Mouse (Mus musculus) adrenal gland, postnatal 36 days (tissue): ENCODE results near the gene Trak1. TPM values are rescaled to one million over a fixed set of nuclear protein-coding genes. Genes with fewer than 3 reads are reported as not detected.
"Not testable (repeated sequence)": the region's sequence is repeated elsewhere in the genome, so short reads cannot be mapped to it uniquely, and the experiment has no call there.

ENCODE experiments used
- DNase-seq, 2 experiments: peaks; one replicate each; pipeline ENCODE4 v3.0.0; 2021; ENCODE audit warnings: mixed read lengths in 1 of 2
- total RNA-seq, 2 experiments: library from RNA; stranded (reverse); gene quantifications; 2 replicates each; pipeline ENCODE4 v1.2.3; 2021

Gene Trak1
- total RNA-seq, 2 experiments from 2014 or later: 68.0 to 75.3 TPM

DNA sequence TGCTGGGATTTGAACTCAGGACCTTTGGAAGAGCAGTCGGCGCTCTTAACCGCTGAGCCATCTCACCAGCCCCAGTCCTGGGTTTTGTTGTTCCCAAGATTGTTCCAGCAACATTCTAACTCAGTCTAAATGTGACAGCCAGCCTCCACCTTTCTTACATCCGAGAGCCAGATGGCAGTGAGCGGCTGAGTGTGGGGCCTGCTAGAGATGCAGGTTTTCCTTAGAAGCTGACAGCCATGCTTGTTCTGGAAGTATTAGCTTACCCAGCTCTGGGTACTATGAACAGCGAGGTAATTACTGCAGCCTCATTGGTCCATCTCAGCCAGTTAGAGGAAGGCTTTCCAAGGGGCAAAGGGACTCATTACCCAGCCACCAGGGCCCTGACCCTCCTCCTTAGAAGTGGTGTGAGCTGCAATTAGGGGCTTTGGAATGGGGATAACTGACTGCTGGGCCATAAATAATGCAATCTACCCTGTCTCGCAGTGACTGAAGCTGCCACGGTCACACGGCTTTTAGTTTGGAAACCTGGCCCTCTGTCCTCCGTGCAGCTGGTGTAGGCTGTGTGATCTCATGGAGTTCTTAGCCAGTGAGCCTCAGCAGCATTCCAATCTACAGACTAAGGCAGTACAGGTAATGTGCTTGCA, 22.1 kb downstream of the Trak1 start:
- DNase-seq: no peak

DNA sequence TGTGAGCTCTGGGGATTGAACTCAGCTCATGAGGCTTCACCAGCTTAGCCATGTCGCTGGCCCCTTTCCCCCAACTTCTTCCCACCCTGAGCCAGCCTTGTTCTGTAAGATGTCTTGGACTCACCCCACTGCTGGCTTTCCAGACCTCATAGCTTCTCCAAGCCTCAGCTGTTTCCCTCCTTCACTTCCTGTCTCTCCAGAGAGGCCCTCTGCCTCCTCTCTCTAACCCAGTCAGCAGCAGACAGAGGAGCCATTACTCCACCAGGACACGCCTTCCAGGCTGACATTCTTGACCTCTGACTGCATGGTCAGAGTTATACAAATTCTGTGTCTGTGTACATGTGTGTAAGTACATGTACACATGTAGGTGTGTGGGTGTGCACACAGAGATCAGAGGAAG, 23.1 kb downstream of the Trak1 start:
- no peak for DNase-seq

DNA sequence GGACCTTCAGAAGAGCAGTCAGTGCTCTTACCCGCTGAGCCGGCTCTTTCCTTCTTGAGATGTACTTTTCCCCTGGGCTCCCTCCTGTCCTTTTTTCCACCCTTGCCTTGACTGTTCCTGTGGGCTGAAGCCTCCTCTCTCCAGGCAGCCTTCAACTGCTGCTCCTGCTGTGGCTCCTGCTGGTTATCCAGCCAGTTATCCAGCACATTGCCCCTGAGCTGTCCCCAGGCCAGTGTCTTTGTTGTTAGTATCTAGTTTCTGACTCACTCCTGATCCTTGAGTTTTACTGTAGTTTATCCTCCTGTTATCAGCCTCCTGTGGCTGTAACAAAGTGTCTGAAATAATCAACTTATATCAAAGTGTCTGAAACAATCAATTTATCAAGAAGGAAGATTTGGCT, 23.8 kb downstream of the Trak1 start:
- DNase-seq: peak in 1 of 2 experiments; percentile 41

DNA sequence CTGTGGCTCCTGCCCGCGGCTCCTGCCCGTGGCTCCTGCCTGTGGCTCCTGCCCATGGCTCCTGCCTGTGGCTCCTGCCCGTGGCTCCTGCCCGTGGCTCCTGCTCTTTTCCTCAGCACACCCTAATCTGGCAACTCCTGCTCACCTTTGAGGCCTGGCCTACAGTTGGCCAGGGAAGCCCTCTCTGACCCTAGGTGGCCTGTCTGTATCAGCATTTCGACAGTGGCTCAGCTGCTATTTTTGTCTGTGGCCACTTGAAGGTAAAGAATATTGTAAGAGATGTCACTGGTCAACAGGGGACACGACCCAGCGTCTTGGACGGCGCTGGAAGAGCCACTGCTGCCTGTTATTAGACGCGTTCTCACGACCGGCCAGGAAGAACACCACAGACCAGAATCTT, 24.7 kb downstream of the Trak1 start:
- DNase-seq: no peak

DNA sequence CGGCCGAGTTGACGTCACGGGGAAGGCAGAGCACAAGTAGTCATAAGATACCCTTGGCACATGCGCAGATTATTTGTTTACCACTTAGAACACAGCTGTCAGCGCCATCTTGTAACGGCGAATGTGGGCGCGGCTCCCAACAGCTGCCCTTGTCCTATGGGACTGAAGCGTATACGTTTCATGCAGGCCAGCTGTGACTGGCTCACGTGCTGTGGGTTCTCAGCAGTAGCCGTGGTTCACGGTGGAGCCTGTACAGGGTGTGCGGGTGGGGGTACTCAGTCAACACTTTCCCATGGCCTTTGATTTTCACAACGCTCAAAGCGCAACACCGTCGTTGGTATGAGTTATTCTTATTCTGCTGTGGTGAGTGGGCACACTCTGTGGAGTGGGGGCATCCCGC, 31.0 kb downstream of the Trak1 start:
- DNase-seq: not testable (repeated sequence)

DNA sequence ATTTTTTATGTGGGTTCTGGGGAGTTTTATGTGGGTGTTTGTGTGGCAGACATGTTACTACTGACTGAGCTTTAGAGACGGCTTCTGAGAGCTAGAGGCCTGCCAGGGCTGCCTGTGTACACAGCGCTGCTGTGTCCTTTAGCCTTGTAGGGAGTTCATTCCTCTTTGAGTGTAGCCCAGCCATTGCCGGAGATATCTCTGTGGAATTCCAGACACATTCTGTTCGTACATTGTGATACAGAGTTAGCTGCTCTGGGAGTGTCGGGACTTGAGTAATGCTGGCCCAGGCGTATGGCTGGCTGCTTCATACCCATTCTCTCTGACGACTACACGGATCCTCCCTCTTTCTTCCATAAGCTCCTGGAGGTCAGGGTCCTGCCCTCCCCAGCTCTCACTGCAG, 31.9 kb downstream of the Trak1 start:
- DNase-seq: no peak

DNA sequence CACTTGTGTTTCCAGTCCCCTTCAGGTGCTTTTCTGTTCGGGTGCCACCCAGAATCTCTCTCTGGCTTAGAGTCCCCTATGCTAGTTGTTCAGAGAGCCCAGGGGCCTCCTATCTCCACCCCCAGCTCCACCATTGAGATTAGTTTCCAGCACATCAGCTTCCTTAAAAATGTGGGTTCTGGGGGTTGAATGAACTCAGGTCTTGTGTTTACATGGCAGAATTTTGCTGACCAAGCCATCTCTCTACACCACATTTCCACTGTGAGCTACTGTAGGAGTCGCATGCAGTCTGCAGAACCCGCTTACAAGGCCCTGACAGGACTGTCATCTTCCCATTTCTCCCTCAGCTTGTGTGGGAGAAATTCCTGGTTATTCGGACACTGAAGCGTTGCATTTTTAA, 32.8 kb downstream of the Trak1 start:
- no peak for DNase-seq

DNA sequence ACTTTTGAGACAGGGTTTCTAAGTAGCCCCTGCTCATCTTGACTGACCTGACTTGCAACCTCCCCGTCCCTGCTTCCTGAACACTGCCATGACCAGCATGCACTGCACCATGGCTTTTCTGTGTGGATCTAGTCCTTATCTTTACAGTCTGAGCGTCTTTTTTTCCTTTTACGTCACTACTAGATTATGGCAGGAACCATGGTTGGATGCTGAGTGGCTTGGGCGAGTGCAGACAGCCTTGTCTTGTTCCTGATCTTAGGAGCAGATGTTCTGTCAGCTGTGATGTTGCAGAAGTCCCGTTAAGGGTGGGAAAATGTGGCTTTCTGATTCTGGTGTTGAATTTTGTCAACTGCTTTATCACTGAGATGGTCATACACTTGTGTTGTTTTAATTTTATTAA, 34.1 kb downstream of the Trak1 start:
- DNase-seq: no peak

DNA sequence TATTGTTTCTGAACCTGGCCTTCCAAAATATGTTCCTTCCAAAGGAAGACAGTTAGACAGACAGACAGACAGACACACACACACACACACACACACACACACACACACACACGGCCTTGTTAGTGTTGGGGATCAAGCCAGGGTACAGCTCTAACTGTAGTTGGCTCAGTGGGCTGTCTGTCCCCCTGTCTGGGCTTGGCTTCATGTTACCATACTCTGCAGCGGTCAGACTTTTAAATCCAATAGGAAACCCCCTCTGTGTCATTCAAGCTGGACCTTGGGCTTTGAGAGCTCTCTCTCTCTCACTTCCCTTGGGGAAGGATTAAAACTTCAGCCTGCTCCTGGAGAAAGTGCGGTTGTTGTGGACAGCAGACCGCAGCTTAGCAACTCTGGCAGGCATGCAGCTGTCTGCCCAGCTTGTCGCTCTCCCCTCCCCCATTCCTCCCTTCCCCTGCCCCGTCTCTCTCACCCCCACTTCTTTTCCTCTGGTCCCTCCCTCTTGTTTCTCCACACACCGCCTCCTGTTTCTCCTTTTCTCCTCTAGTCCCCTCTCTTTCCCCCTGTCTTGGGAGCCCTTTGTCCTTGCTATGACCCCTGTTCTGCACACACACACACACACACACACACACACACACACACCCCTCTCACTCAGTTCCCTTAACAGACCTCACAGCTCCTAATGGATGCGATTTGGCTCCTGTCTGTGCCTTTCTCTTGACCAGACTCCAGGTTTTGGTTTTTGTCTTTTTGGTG, 34.8 kb downstream of the Trak1 start:
- DNase-seq: peak; percentile 36 to 63

DNA sequence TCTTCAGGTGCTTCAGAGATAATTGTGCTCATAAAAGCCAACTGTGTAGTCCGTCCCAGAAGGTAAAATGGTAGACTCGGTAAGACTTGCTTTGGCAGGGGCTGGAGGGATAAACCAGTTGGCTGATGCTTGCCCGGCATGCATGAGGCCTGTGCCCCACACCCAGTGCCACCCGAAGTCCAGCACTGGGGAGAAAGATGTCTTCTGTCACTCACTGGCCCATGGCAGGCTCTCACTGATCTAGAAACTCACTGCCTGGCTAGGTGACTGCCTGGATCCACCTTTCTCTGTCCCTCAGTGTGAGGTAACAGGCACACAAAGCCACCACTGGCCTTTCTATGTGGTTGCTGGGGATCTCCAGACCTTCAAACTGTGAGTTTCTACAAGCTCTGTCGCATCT, 36.3 kb downstream of the Trak1 start:
- no peak for DNase-seq

DNA sequence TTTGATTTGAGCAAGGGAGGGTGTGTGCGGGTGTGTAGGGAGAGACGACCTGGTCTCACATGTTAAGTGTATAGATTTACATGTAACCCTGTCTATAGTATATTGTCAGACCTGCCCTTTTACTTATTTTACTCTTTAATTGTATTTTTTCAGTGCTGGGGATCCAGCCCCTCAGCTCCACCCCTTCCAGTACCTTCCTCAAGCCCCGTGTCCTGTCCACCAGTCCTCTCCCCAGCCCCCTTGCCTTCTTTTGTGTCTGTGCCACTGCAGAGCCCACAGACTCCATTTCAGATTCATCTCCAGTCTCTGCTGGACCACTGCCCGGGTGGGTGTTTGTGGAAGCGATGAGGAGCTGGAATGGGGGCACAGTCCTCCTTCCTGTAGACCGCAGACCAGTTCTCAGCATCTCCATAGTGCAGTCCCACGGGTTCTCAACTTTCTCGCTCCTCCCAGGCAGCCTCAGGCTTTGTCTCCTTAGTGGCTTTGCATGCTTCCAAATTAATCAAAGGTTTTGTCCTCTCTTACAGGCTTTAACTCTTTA, 37.1 kb downstream of the Trak1 start:
- no peak for DNase-seq

DNA sequence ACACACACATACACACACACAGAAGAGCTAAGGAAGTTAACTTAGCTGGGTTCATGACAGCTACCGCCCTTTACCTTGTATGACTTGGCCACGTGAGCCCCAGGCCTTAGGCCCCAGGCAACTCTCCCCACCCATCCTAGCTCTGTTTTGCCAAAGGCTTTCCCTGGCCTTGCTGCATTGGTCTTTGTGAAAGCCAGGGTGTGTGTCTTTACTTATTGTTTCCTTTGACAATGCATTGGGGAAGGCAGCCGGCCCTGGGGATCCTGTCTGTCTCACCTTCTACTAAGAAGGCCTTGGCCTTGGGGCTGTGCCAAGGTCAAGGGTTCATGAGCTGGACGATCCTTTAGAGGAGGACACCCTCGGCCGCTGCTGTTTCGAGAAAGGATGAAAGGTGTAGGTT, 38.3 kb downstream of the Trak1 start:
- DNase-seq: no peak

DNA sequence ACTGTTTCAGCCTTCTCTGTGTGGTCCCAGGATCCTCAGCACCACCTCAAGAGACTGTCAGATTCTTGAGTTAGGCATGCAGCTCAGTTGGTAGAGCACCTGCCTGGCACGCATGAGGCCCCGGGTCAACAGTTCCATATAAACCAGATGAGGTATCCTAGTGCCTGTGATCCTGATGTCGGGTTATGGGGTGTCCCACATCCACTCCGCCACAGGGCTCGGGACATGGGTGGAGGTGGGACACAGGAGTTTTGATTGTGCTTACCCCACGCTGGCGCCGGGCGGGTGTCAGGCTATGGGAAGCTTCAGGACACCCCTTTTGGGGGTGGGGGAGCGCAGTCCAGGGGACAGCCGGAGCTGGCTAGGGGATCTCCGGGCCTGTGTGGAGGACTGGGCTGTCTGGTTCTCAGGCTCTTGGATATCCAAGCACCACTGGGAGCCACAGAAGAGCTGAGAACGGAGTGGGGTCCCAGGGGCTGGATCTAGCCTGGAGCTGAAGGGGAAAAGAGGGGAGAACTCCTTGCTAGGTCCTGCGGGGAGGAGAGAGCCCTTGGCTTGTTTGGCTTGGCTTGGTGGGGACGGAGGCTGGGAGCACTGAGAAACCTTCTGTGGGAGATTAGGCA, 39.1 kb downstream of the Trak1 start:
- no peak for DNase-seq

DNA sequence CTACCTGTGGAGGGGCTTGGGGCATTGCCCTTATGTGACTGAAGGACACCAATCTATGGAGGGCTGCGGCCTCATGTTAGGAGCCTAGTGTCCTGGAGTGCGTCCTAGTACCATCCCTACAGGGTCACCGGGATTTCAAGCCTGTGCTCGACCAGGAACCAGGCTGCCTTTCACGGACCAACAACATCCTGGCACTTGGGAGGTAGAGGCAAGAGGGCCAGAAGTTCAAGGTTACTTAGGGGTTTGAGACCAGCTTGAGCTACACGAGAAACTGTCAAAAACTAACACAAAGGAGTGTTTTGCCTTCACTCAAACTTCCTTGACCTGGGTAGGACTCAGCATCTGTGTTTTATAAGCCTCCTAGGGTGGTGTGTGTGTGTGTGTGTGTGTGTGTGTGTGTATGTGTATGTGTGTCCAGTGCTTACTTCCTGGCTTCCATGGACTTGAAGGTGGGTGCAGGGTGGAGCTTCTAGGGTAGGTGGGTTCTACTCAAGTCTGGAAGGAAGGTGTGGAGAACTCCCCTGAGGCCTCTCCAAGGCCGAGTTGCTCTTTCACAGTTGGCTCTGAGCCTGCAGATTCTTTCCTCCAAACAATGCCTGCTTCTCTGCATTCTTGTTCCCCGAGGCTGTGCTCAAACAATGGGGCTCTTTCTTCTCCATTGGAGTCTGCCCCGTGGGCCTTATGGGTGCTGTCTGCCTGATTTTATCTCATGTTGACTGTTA, 40.1 kb downstream of the Trak1 start:
- peak in 1 of 2 experiments; percentile 42 for DNase-seq

DNA sequence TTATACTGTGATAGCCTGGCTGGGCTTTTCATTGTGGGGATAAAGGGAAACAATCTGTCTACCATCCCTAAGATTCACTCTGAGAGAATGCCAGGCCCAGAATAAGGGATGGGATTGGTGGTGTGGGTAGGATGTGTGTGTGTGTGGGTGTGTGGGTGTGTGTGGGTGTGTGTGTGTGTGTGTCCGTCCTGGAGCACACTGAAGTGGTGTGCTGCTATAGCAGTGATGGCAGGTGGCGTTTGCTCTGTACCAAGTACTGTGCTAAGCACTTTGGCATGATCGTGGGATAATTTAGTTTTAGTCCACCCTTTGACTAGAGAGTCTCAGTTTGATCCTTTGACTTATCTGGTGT, 40.6 kb downstream of the Trak1 start:
- DNase-seq: no peak

DNA sequence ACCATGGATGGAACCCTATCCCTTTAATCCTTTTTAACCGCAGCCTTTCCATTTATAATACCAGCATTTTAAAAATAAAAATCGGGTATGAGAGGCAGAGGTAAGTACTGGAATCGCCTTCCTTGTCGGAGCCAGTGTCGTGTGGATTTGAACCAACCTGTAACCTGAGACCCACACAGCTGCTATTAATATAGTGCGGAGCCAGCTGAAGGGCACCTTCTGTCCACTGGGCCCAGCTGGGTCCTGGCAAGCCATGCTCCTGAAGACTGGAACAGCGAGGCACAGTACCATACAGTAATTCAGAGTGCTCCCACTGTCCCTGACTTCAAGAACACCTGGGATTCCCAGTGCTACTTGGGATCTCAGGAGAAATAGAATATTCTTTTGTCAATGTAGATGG, 44.5 kb downstream of the Trak1 start:
- DNase-seq: no peak

DNA sequence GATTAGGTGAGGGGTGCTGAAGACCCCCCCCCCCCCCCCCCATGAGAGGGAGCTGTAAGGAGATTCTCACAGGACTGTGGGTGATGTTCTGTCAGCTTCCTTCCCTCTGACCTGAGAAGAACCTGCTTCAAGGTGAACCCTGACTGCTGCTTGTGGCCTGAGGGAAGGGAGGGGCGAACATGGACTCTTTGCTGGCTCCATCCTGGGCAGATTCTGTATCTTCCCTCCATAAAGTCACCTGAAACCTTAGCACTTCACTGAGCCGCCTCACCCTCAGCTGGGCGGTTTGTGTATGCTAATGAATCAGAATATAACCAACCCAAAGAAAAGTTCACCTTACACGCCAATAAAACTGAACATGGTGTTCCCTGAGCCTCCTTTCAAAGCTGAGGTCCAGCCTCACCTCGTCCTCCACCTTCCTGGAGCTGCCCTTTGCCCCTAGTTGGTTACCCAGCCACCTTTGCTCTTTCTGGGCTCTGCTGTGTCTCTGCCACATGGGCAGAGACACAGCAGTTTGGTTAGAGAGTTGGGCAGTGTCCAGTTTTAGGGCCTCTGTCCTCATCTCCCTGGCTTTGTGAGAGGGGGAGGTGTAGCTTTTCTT, 45.3 kb downstream of the Trak1 start:
- DNase-seq: no peak

DNA sequence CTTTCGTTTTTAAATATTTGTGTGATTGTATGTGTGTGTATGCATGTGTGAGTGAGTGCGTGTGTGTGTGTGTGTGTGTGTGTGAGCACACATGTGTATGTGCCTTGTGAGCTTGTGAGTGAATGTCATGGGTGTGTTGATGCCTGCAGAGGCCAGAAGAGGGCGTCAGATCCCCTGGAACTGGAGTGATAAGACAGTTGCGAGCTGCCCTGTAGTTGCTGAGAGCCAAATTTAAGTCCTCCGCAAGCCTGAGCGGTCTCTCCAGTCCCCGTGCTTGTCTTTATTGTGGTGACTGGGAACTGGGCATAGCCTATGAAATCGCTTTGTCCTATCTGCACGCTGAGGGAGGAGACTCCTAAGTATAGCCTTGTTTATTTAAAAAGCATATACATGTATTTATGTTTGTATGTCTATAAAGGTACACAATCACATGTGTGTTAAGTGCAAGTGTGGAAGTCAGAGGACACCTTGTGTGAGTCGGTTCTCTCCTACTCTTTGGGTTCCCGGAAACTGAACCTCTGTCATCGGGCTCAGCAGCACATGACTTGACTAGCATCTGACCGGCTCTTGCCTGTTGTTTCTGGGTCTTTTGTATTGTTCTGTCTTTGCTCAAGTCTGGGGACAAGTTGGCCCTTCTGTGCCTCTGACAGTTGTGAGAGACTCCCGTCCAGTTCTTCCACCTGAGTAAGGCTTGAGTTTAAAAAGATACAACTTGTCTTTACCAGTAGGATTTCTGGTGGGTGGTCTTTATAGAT, 46.0 kb downstream of the Trak1 start:
- no peak for DNase-seq

DNA sequence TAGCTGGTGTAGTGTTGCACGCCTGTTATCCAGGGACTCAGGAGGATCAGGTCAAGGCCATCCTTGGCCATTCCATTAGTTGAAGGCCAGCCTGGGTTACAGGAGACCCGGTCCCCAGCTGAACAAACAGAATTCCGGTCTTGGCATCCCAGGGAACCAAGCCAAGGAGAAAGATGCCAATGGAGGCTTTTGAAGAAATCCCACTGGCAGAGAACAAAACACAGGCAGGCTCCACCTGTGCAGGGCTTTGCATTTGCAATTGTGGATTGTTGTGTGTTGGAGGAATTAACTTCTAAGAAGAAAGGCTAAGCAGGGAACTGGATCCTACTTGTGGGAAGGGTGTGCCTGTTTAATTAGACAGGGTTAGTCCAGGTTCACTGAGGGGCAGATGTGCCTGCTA, 47.0 kb downstream of the Trak1 start:
- DNase-seq: no peak

DNA sequence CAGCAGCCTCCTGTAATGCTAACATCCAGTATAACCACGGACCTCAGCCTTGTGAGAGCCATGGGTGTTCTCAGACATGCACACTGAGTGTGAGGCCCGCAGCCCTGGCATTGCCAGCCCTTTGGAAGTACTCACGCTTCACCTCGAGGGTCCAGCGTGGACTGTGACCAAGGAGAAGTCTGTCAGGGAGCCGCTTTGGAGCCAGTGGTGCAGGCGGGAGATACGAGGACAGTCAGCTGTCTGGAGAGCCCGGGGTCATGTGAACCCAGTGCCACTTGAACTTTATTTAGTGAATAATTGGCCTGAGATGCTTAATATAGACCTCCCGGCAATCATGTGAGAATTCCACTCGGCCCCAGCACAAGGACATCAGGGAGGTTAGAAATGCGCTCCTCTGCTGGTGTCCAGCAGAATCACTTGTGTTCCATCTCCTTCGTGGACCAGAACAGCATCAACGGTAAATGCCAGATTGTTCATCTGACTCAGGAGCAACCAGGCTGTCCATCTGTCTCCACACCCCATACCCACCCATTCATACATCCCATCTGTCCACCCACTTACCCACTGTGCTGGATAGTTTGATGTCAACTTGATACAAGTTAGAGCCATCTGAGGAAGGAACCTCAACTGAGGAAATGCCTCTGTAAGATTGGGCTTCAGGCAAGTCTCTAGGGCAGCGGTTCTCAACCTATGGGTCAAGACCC, 48.3 kb downstream of the Trak1 start:
- DNase-seq: no peak

DNA sequence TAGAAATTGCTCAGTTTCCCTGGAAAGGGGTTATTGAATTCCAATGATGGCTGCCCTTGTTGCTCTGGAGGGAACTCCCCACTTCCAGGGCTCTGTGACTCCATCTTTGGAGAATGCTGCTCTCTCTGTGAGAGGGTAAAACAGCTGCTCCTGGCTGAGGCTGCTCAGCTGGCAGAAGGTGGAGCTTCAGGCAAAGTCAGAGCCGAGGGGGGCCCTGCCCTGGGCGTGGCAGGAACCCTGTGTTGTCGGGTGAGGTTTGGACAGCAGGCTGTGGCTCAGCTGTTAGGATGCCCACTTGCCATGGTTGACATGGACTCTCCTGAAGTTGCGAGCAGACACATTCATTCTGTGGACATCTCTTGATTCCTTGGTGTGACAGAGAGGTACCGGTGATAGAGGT, 49.3 kb downstream of the Trak1 start:
- no peak for DNase-seq
